ENCODE assay signal across 9 mouse cellular contexts in genomic region chr11:56107929-56108328, GRCm38 (mm10).
DNase-seq lines count a peak whose midpoint lies in the region; ATAC-seq and TF ChIP-seq lines count a peak whose summit lies in the region.
"Had no signal": no experiment of that assay in that cellular context is flagged by ENCODE, and none has a peak within 500 bp of the region (broad histone marks: within the 10 kb centered on the region; RNA-seq: fewer than 3 reads in every experiment).

No protein-coding gene starts in this region.

- no peaks in the 10 kb centered on the region for H3K36me3 ChIP-seq in ES-E14 (ENCODE audit: control insufficient read depth, insufficient read depth, low read length, poor library complexity, severe bottlenecking)
- no peaks in the 10 kb centered on the region for H3K36me3 ChIP-seq in embryonic facial prominence, embryonic 14.5 days (ENCODE audit: control insufficient read depth, insufficient read depth, low read length)
- H3K36me3 ChIP-seq: heart, embryonic 13.5 days had no signal

- no peaks in the 10 kb centered on the region for H3K9me3 ChIP-seq in ES-E14 (ENCODE audit: control insufficient read depth, insufficient read depth, low read depth, low read length)
- no peaks in the 10 kb centered on the region for H3K9me3 ChIP-seq in embryonic facial prominence, embryonic 14.5 days (ENCODE audit: control insufficient read depth, low read length)
- H3K9me3 ChIP-seq: heart, embryonic 13.5 days had no signal

- in situ Hi-C loops in ES-E14 (cut with MboI; ENCODE audit: low sequenced_read_pairs in 2 of 2, unreplicated experiment in 2 of 2): loop anchor here in 1 of 2 experiments (5.0 to 10.0 kb wide), 2 partner anchors 533 to 586 kb away; no protein-coding TSS in a partner anchor

- H3K4me3 ChIP-seq in ES-E14 (ENCODE audit: insufficient read depth in 1 of 2, low read depth in 1 of 2, low read length in 2 of 2, poor library complexity in 1 of 2, severe bottlenecking in 1 of 2): no peak overlapping the region
- no peak overlapping the region for H3K4me3 ChIP-seq in embryonic facial prominence, embryonic 14.5 days (ENCODE audit: low read depth, low read length)
- H3K4me3 ChIP-seq: heart, embryonic 13.5 days had no signal

- H3K4me1 ChIP-seq in ES-E14 (ENCODE audit: control insufficient read depth in 2 of 2, insufficient read depth in 2 of 2, low read length in 2 of 2, poor library complexity in 1 of 2): no peaks in the 10 kb centered on the region
- H3K4me1 ChIP-seq in embryonic facial prominence, embryonic 14.5 days (ENCODE audit: control insufficient read depth, insufficient read depth, low read length): no peaks in the 10 kb centered on the region
- H3K4me1 ChIP-seq: heart, embryonic 13.5 days had no signal

- intact Hi-C loops in heart, postnatal 10 days (cut with DNase I): loop anchor here (1.0 to 5.0 kb wide), 2 partner anchors 96 to 589 kb away; no protein-coding TSS in a partner anchor

- no peak overlapping the region for H3K27ac ChIP-seq in ES-E14 (ENCODE audit: insufficient read depth, low read depth, low read length, poor library complexity, severe bottlenecking)
- no peak overlapping the region for H3K27ac ChIP-seq in embryonic facial prominence, embryonic 14.5 days (replicated peaks; ENCODE audit: low read depth, low read length)
- H3K27ac ChIP-seq: heart, embryonic 13.5 days had no signal

- DNase-seq in ES-E14 (ENCODE audit: low read depth, low spot score): peak; percentile 85
- peak; percentile 35 to 43 for DNase-seq in adrenal gland, postnatal 4 days (ENCODE audit: low spot score in 2 of 2)
- peak; percentile 72 for DNase-seq in embryonic facial prominence, embryonic 14.5 days (ENCODE audit: low spot score)
- peak; percentile 70 to 81 for DNase-seq in heart, postnatal 10 days
- DNase-seq in layer of hippocampus, postnatal 10 days (ENCODE audit: low spot score in 2 of 2): peak; percentile 79 to 81
- peak; percentile 71 for DNase-seq in lung, postnatal 36 days
- peak; percentile 82 to 83 for DNase-seq in right cerebral cortex, adult 2 months (ENCODE audit: low spot score in 2 of 2)

- peak; percentile 33; the same call in 1 of the 2 replicates for ATAC-seq in embryonic facial prominence, embryonic 14.5 days (ENCODE audit: low read depth)
- no peak for ATAC-seq in activated CD4-positive, CD25-positive, alpha-beta regulatory T cell, adult 4 months

- H3K4me2 ChIP-seq in embryonic facial prominence, embryonic 14.5 days (ENCODE audit: low read depth, low read length): no peak overlapping the region
- H3K4me2 ChIP-seq: heart, embryonic 13.5 days had no signal

- H3K27me3 ChIP-seq in embryonic facial prominence, embryonic 14.5 days (replicated peaks; ENCODE audit: control insufficient read depth, insufficient read depth, low read length): no peaks in the 10 kb centered on the region
- H3K27me3 ChIP-seq: heart, embryonic 13.5 days had no signal

- no peak overlapping the region for H3K9ac ChIP-seq in ES-E14 (ENCODE audit: insufficient read depth, low read depth, low read length, poor library complexity, severe bottlenecking)
- no peak overlapping the region for H3K9ac ChIP-seq in embryonic facial prominence, embryonic 14.5 days (ENCODE audit: low read depth, low read length)
- H3K9ac ChIP-seq: heart, embryonic 13.5 days had no signal

- WGBS in embryonic facial prominence, embryonic 14.5 days: 9% methylated on average over 3 of the region's 3 CpGs

TF ChIP-seq in ES-E14, 5 proteins besides CTCF, POLR2A, EP300 and RAD21:
- TF ChIP-seq HCFC1 (IDR thresholded peaks at IDR 0.05; ENCODE audit: borderline replicate concordance, insufficient read depth, low read length): no peak
- TF ChIP-seq ZC3H11A (IDR thresholded peaks at IDR 0.05; ENCODE audit: borderline replicate concordance, low read depth, low read length): peak; percentile 81; the same call in 1 of the 2 replicates
- no peak for TF ChIP-seq MAFK (IDR thresholded peaks at IDR 0.05; ENCODE audit: insufficient read depth, low read depth, low read length)
- TF ChIP-seq ZNF384 (IDR thresholded peaks at IDR 0.05; ENCODE audit: low read depth, low read length): peak; percentile 95
- no peak for TF ChIP-seq CHD2 (IDR thresholded peaks at IDR 0.05; ENCODE audit: low read depth, low read length)
